Mouse (Mus musculus) testis, postnatal 10 days (tissue): Measurements from ENCODE around the gene Wdr13.
"Not testable (repeated sequence)": the region's sequence is repeated elsewhere in the genome, so short reads cannot be mapped to it uniquely, and the experiment has no call there.

ENCODE experiments used
- DNase-seq: peaks from one replicate; pipeline ENCODE4 v3.0.0; 2021; ENCODE audit warnings: low spot score

The Wdr13 gene

DNA sequence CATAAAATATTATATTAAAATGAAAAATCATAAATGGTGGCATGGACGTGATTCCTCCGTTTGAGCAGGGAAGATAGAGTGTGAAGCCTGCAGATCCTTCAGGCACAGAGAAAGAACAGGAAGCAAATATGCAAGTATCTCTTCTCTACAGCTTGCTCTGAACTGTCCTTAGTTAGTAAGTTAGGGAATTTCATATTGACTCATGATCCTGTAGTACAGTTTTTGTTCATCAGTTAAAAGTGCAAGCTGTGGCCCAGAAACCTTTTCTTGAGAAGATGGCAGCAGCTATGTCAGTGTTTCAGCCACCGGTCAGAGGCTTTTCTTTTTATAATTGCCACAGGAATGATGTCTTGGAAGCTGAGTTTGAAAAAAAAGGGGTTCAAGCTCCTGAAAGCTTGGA, 27.7 kb downstream of the Wdr13 start:
- DNase-seq = no peak

- no peak for DNase-seq
Measured at GRCm38 (mm10) chrX:8102213-8102668, 30.5 kb downstream of the Wdr13 start.

- no peak for DNase-seq
Measured at GRCm38 (mm10) chrX:8101017-8101416, 31.7 kb downstream of the Wdr13 start.

- DNase-seq = no peak
Measured at GRCm38 (mm10) chrX:8099435-8099834, 33.3 kb downstream of the Wdr13 start.

DNA sequence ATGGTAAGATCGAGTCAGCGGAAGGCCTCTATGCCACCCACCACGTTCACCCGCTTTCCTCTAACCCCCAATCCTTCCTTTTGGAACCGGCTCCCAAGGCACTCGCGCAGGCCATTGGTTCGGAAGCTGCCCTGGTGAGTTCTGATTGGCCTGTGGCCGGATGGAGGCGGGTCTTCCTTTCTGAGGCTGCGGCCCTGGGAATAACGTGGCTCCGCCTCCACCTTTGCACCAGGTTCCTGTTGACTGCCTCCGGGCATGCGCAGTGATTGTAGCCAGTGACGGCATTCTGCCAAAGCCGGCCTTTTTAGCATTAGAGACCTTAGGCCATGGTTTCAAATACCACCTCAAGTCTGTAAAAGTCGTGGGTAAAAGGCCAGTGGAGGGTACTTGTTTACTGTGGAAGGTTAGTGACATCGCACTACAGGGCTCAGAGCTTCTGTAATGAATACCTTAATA, 35.9 kb downstream of the Wdr13 start:
- DNase-seq = peak; percentile 96

DNA sequence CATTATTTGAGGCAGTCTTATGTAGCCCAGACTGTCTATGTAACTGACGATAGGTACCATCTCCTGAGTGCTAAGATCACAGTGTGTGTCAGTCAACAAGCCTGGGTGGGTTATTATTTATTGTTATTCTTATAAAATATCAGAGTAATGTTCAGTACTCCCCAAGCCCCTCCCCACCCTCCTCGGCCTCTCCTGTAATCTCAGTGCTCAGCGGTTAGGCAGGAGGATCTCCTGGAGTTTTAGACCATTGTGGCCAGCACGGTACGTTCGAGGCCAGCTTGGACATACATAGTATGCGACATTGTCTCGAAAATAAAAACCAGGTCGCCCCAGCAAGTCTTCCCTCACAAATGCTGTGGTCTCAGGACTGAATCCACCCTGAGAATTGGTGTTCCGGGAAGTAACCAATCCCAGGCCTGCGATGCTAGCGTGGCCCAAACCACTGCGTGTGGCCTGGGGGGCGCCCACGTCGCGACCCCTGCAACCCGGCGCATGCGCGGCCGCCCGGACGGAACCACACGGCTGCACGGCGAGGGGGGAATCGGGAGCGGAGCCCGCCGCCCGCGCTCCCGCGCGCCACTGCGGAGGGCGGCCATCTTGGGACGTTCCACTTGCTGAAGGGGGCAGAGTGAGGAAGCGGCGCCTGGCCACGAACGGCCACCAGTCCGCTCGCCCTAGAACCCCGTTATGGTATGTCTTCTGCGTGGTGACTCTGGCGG, 36.5 kb downstream of the Wdr13 start:
- DNase-seq = peak; percentile 77

DNA sequence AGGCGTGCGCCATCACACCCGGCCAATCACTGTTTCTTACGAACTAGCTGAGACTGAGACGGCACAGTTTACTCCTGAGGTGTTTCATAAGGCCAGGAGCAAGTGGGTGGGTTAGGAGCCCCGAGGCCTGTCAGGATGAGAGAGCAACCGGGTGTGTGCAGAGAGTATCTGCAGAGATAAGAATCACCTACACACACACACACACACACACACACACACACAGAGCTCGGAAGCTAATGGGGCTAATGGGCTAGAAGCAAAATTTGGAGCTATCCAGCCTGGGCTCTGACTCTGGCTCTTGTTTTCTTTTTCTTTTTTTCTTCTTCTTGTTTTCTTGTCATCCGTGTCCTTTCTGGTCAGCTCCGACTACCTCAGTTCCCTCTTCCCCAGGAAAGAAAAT, 37.1 kb downstream of the Wdr13 start:
- no peak for DNase-seq

- not testable (repeated sequence) for DNase-seq
Measured at GRCm38 (mm10) chrX:8090954-8091347, 41.7 kb downstream of the Wdr13 start.

- DNase-seq = no peak
Measured at GRCm38 (mm10) chrX:8090346-8090953, 42.2 kb downstream of the Wdr13 start, which contains the start of gene Was. Was (minus strand) TSS chrX:8090498.

GRCm38 (mm10) chrX:8089746-8090145, 42.9 kb downstream of the Wdr13 start:
- DNase-seq = no peak

GRCm38 (mm10) chrX:8085611-8086010, 47.1 kb downstream of the Wdr13 start:
- peak; percentile 42 for DNase-seq

- DNase-seq = no peak
Measured at GRCm38 (mm10) chrX:8084771-8085259, 47.9 kb downstream of the Wdr13 start.

- no peak for DNase-seq
Measured at GRCm38 (mm10) chrX:8075104-8075503, 57.6 kb downstream of the Wdr13 start.

DNA sequence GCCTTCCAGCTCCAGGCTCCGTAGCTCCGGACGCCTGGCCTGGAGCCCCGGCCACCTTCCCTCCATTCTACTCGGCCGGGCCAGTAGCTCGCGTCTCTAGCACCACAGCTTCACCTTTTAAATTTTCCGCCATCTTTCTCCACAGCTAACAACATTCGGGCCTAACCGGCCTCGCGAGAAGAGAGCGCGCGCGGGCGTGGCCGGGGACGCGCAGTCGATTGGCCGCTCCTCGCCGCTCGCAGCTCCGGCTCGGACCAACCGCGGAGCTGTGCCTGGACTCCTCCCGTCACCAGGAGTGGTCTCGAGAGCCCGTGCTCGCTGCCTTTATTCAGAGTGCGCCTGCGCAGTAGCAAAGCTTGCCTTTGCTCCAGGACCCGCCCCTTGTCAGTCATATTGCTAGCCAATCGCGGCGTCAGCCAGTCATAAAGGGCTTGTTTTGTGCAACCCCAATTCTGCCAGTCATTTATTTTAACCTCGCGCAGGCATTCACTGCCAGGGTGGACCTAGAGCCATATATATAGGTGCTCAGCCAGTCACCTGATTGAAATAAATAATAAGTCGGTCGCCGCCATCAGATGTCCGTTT, 58.2 kb downstream of the Wdr13 start, which contains the start of gene Suv39h1:
Gene Suv39h1, minus strand, starts transcription at position 331 of the 585 bp plus-strand sequence.
- peak; percentile 87 for DNase-seq

GRCm38 (mm10) chrX:8073881-8074429, 58.7 kb downstream of the Wdr13 start:
- DNase-seq = peak; percentile 50
